Mouse (Mus musculus) lung, postnatal 0 days (tissue): Measurements from ENCODE around the gene Rad51b. TPM values are rescaled to one million over a fixed set of nuclear protein-coding genes. Genes with fewer than 3 reads are reported as not detected.

Experiments used
- ATAC-seq: fragments of 200-750 bp; cut with Nextera tagmentation; 2 replicates; pipeline ENCODE4 v1.8.0; 2017; ENCODE audit warnings: moderate library complexity
- DNase-seq: peaks from one replicate; pipeline ENCODE4 v3.0.0-alpha.2; 2016; ENCODE audit warnings: low spot score
- H3K27ac ChIP-seq: fragments of 300-500 bp; sonication (generic); 2 replicates; pipeline ENCODE4 v1.5.1; 2014; ENCODE audit warnings: antibody characterized with exemption, mild to moderate bottlenecking, low read length, mixed read lengths
- H3K27me3 ChIP-seq: fragments of 300-500 bp; sonication (generic); replicated peaks from 2 replicates; pipeline ENCODE4 v1.6.1; 2014; ENCODE audit warnings: low read length, mixed read lengths; ENCODE audit not compliant: insufficient read depth
- H3K36me3 ChIP-seq: fragments of 300-500 bp; sonication (generic); 2 replicates; pipeline ENCODE4 v1.6.1; 2014; ENCODE audit warnings: low read length, mixed read lengths; ENCODE audit not compliant: insufficient read depth
- H3K4me1 ChIP-seq: fragments of 300-500 bp; sonication (generic); 2 replicates; pipeline ENCODE4 v1.6.1; 2014; ENCODE audit warnings: antibody characterized with exemption, low read depth, low read length, mixed read lengths; ENCODE audit not compliant: insufficient read depth
- H3K4me2 ChIP-seq: fragments of 300-500 bp; sonication (generic); replicated peaks from 2 replicates; pipeline ENCODE4 v1.6.1; 2014; ENCODE audit warnings: low read depth, mild to moderate bottlenecking, low read length, moderate library complexity, mixed read lengths
- H3K4me3 ChIP-seq: fragments of 300-500 bp; sonication (generic); 2 replicates; pipeline ENCODE4 v1.5.1; 2014; ENCODE audit warnings: low read depth, low read length
- H3K9ac ChIP-seq: fragments of 300-500 bp; sonication (generic); replicated peaks from 2 replicates; pipeline ENCODE4 v1.6.1; 2014; ENCODE audit warnings: low read depth, mild to moderate bottlenecking
- H3K9me3 ChIP-seq: fragments of 300-500 bp; sonication (generic); 2 replicates; pipeline ENCODE4 v1.6.1; 2016; ENCODE audit warnings: low read length, mixed read lengths
- CTCF ChIP-seq: IDR thresholded peaks from 2 replicates; pipeline ENCODE4 v1.5.1; 2016; ENCODE audit warnings: antibody characterized with exemption, mild to moderate bottlenecking
- EP300 ChIP-seq: IDR thresholded peaks from 2 replicates; pipeline ENCODE4 v1.6.1; 2016; ENCODE audit warnings: antibody characterized with exemption, mild to moderate bottlenecking, control low read depth
- WGBS: fragments of 180-500 bp; shearing (Covaris S2); extraction: QIAGEN DNeasy Blood & Tissue Kit; methylation state at CpG from one replicate; pipeline ENCODE4 v1.1.7; 2014; 5-methylcytosine and 5-hydroxymethylcytosine counted together
- polyA plus RNA-seq: library from polyadenylated mRNA; unstranded; fragments of >200 nt; fragmentation: Nextera tagmentation; extraction: Ambion mirVana; gene quantifications from 2 replicates; pipeline ENCODE4 v1.2.1, GENCODE M21; 2015

The Rad51b gene
- polyA plus RNA-seq, 1 experiment from 2014 or later: 1.3 TPM

GRCm38 (mm10) chr12:79534778-79535177 is 237.7 kb downstream of the Rad51b start:
- Histone ChIP-seq H3K27me3 (no peaks in the 10 kb centered on the region), H3K27ac (peak overlapping the region; percentile 11), H3K9ac (no peak overlapping the region), H3K4me3 (no peak overlapping the region), H3K9me3 (no peaks in the 10 kb centered on the region), H3K36me3 (no peaks in the 10 kb centered on the region), H3K4me1 (peaks cover 16% of the 10 kb centered on the region; the same call in 1 of the 2 replicates), H3K4me2 (no peak overlapping the region)
- ATAC-seq (peak; percentile 80), DNase-seq (peak; percentile 84)
- WGBS: 61% methylated on average over 1 of the region's 1 CpGs
- TF ChIP-seq EP300: peak; percentile 33; the same call in 1 of the 2 replicates
- TF ChIP-seq CTCF: no peak

DNA sequence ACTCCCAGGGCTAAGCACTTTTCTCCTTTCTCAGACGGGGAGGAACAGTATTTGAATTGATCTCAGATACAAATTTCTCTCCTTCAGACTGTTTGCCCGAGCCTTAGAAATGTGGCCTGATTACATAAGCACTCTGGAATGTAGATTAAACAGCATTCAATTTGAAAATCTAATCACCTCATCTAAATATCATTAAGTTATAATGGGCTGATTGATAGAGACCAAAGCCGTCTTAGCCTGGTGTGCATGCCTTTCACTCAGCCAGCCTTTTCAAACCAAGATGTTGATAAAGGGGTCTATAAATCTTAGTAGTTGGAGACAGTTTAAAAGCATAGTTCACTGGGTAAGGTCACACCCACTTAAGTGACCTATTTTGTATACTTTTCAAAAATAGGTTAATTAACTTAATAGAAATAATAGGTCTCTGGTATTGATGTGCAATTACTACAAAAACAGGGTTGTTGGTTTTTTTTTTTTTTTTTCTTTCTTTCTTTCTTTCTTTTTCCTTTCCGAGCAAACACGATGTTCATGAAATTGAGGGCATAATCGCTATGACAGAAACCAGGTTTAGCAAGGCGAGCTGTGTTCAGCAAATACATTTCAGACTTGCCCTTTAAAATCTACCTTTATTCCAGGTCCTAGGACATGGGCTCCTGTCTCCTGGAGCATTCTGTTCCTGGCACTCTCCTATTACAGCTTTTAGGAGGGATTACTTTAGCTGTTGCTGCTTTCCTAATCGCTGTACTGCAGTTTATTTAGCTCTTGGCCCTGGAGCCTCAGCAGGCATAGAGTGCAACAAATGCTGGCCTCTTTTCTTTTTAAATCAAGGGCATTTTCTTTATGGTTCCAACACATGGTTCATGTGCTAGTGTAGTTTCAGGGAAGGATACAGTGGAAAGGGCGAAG is 238.7 kb downstream of the Rad51b start:
- Histone ChIP-seq H3K4me2 (no peak overlapping the region), H3K4me3 (no peak overlapping the region), H3K9me3 (no peaks in the 10 kb centered on the region), H3K27me3 (no peaks in the 10 kb centered on the region), H3K36me3 (no peaks in the 10 kb centered on the region), H3K9ac (no peak overlapping the region), H3K27ac (peak overlapping the region; percentile 62), H3K4me1 (peaks cover 16% of the 10 kb centered on the region; the same call in 1 of the 2 replicates)
- ATAC-seq (no peak), DNase-seq (peak; percentile 53)
- WGBS: 44% methylated on average over 9 of the region's 9 CpGs
- TF ChIP-seq EP300 (no peak), CTCF (no peak)

GRCm38 (mm10) chr12:79540176-79540575 is 243.1 kb downstream of the Rad51b start:
- Histone ChIP-seq H3K27me3 (no peaks in the 10 kb centered on the region), H3K27ac (no peak overlapping the region), H3K9ac (no peak overlapping the region), H3K4me3 (no peak overlapping the region), H3K4me2 (no peak overlapping the region), H3K9me3 (no peaks in the 10 kb centered on the region), H3K4me1 (peaks cover 3% of the 10 kb centered on the region; the same call in 1 of the 2 replicates), H3K36me3 (no peaks in the 10 kb centered on the region)
- DNase-seq (no peak), ATAC-seq (no peak)
- no peak for TF ChIP-seq CTCF
- no peak for TF ChIP-seq EP300
- WGBS: 50% methylated on average over 5 of the region's 5 CpGs

DNA sequence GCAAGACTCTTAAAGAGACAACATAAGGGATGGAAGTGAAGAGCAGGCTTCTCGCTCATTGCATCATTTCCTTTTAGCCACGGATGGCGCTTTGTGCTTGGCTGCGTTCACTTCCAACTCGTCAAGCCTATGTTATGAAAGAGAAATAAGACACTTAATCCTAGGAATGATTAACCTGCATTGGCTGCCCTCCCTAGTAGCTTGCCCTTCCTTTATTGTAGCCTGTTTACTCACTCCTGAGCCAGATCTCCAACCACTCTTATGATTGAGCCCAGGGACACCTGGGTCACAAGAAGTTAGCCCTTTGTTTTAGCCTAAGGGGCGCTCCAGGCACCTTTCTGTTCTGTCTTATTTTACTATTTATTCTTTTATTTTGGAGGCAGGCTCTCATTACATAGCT is 244.5 kb downstream of the Rad51b start:
- 43% methylated on average over 6 of the region's 6 CpGs for WGBS
- Histone ChIP-seq H3K4me1 (no peaks in the 10 kb centered on the region; the same call in 1 of the 2 replicates), H3K9me3 (no peaks in the 10 kb centered on the region), H3K27ac (peak overlapping the region; percentile 55; the same call in 1 of the 2 replicates), H3K9ac (no peak overlapping the region), H3K4me3 (no peak overlapping the region), H3K36me3 (no peaks in the 10 kb centered on the region), H3K27me3 (no peaks in the 10 kb centered on the region), H3K4me2 (no peak overlapping the region)
- ATAC-seq (peak; percentile 88), DNase-seq (peak; percentile 88)
- TF ChIP-seq CTCF: no peak
- peak; percentile 50; the same call in 1 of the 2 replicates for TF ChIP-seq EP300

DNA sequence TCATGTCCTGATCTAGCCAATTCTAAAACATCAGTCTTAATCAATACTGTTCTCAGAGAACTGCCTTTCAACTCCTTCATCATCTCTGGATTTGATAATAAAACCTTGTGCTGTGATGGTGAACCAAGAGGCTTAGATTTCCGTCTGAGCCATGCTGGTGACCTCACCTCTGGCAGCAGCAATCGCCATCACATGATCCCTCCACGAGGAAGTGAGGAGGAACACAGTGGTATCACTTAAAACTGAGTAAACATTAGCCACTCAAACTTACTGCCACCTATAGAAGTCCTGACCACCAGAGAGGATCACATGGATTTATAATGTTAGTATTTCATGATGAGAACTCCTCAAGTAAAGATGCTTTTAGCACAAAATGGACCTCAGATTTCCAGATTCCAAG is 248.0 kb downstream of the Rad51b start:
- Histone ChIP-seq H3K27ac (no peak overlapping the region), H3K9ac (no peak overlapping the region), H3K4me3 (no peak overlapping the region), H3K4me2 (no peak overlapping the region), H3K36me3 (no peaks in the 10 kb centered on the region), H3K27me3 (no peaks in the 10 kb centered on the region), H3K9me3 (no peaks in the 10 kb centered on the region), H3K4me1 (peaks cover 10% of the 10 kb centered on the region; the same call in 1 of the 2 replicates)
- ATAC-seq (no peak), DNase-seq (no peak)
- 38% methylated on average over 3 of the region's 3 CpGs for WGBS
- no peak for TF ChIP-seq CTCF
- peak; percentile 28; the same call in 1 of the 2 replicates for TF ChIP-seq EP300

DNA sequence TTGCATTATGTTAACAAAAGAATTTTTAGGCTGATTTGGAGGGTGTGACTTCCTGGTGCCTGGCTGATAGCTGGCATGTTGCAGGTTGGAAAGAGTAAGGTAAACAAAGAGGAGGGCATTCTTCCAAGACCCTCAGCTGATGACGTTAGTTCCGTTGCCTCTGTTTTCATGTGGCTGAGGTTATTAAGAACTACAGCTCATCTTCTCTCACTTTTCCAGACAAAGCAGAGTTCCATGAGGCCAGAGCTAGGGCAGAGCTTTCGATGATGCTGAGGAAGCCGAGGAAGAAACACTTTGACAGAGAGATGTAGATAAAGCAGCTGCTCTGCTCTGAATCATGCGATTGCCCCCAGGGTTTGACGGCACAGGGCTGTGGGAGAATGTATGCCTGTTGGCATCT is 250.5 kb downstream of the Rad51b start:
- DNase-seq (peak; percentile 70), ATAC-seq (peak; percentile 77)
- Histone ChIP-seq H3K9me3 (no peaks in the 10 kb centered on the region), H3K4me2 (no peak overlapping the region), H3K9ac (no peak overlapping the region), H3K27ac (0 out of 2 replicates have a peak overlapping the region, but pooled peaks have one; percentile 5), H3K36me3 (no peaks in the 10 kb centered on the region), H3K4me3 (no peak overlapping the region), H3K27me3 (no peaks in the 10 kb centered on the region), H3K4me1 (peaks cover 10% of the 10 kb centered on the region; the same call in 1 of the 2 replicates)
- no peak for TF ChIP-seq CTCF
- peak; percentile 93 for TF ChIP-seq EP300
- WGBS: 19% methylated on average over 6 of the region's 6 CpGs
